Mouse (Mus musculus): Measurements from ENCODE around the gene Smyd3.

DNA sequence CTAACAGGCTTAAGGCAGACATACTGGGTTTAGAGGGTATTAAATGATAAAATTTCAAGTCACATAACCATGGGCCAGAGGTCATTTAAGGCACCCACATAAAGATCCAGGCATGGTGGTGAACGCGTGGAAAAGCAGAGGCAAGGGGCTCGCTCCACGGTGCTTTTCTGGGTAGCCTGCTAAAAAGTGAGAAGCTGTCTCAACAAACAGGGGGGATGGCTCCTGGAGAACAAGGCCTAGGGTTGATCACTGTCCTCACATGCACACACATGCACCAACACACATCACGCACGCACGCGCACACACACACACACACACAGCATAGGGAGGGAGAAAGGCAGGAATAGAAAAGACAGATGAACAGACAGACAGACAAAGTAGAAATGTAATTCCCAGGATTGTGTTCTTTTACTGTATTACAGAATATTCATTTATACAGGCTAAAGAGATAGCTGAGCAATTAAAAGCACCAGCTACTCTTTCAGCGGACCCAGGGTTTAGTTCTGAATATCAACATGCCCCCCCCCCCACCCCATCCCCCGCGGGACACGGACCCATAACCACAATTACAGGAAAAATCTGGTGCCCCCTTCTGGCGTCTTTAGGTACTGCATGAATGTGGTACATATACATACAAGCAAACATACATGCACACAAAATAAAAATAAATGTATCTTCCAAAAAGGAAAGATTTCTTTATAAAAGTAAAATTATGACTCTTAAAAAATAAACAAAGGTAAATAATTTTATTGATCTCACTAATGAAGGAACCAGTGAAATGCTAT, 215.2 kb downstream of the Smyd3 start:
- no peak for TF ChIP-seq POLR2A (IDR thresholded peaks at IDR 0.05; ENCODE audit: borderline replicate concordance, extremely low read depth, insufficient read depth, insufficient read length, poor library complexity, severe bottlenecking)
- TF ChIP-seq CTCF (IDR thresholded peaks at IDR 0.05; ENCODE audit: borderline replicate concordance, extremely low read depth, insufficient read depth, insufficient read length) = peak; percentile 24; the same call in 1 of the 2 replicates
